Mouse (Mus musculus) kidney, adult 2 months (tissue): Measurements from ENCODE around the gene Ksr2. TPM values are rescaled to one million over a fixed set of nuclear protein-coding genes. Genes with fewer than 3 reads are reported as not detected.

Source experiments
- DNase-seq: peaks from one replicate; pipeline ENCODE4 v3.0.0; 2021
- H3K27ac ChIP-seq: fragments of 200-500 bp; 2 replicates; pipeline ENCODE4 v1.5.1; 2012; ENCODE audit warnings: low read depth, low read length, control low read depth, inconsistent platforms; ENCODE audit not compliant: insufficient read depth
- H3K27me3 ChIP-seq: fragments of 200-500 bp; replicated peaks from 2 replicates; pipeline ENCODE4 v1.6.1; 2012; ENCODE audit warnings: mild to moderate bottlenecking, moderate library complexity, low read length, inconsistent platforms; ENCODE audit not compliant: control insufficient read depth, insufficient read depth
- H3K36me3 ChIP-seq: fragments of 200-500 bp; 2 replicates; pipeline ENCODE4 v1.6.1; 2012; ENCODE audit warnings: mild to moderate bottlenecking, moderate library complexity, low read length, inconsistent platforms; ENCODE audit not compliant: control insufficient read depth, insufficient read depth
- H3K4me1 ChIP-seq: fragments of 200-500 bp; 2 replicates; pipeline ENCODE4 v1.6.1; 2011; ENCODE audit warnings: low read length; ENCODE audit not compliant: control insufficient read depth, insufficient read depth
- H3K4me3 ChIP-seq: fragments of 200-500 bp; 2 replicates; pipeline ENCODE4 v1.5.1; 2011; ENCODE audit warnings: mild to moderate bottlenecking, low read depth, low read length, control low read depth; ENCODE audit not compliant: insufficient read depth
- CTCF ChIP-seq: fragments of 200-500 bp; conservative IDR thresholded peaks from 2 replicates; pipeline ENCODE4 v1.5.1; 2011; ENCODE audit warnings: low read depth, mild to moderate bottlenecking, control low read depth, low read length, moderate library complexity, mixed read lengths; ENCODE audit not compliant: insufficient read depth, insufficient read length
- POLR2A ChIP-seq: fragments of 200-500 bp; IDR thresholded peaks from one replicate; pipeline ENCODE4 v1.6.1; 2011; ENCODE audit warnings: low read depth, low read length, control low read depth
- WGBS: fragments of 180-500 bp; shearing (Covaris S2); methylation state at CpG from one replicate; pipeline ENCODE4 v1.1.7; 2018; 5-methylcytosine and 5-hydroxymethylcytosine counted together
- polyA plus RNA-seq: library from polyadenylated mRNA; depleted of rRNA; stranded (reverse); fragments of >200 nt; gene quantifications from 2 replicates; pipeline ENCODE4 v1.2.3, GENCODE M21; 2012

Ksr2 gene
- polyA plus RNA-seq, 1 experiment: 1.9 TPM

- H3K36me3 ChIP-seq: no peaks in the 10 kb centered on the region
- no peak overlapping the region for H3K27ac ChIP-seq
- 30% methylated on average over 14 of the region's 14 CpGs for WGBS
- TF ChIP-seq CTCF (no peak), POLR2A (no peak)
- H3K27me3 ChIP-seq: no peaks in the 10 kb centered on the region
- H3K4me1 ChIP-seq: peaks cover 14% of the 10 kb centered on the region; the same call in 1 of the 2 replicates
- DNase-seq: peak; percentile 57
- no peak overlapping the region for H3K4me3 ChIP-seq
These were observed 158.6 kb downstream of the Ksr2 start for GRCm38 (mm10) chr5:117572428-117572827.

GRCm38 (mm10) chr5:117574894-117575293 lies 161.1 kb downstream of the Ksr2 start:
- H3K27me3 ChIP-seq: no peaks in the 10 kb centered on the region
- no peaks in the 10 kb centered on the region for H3K36me3 ChIP-seq
- peak; percentile 80 for DNase-seq
- WGBS: 46% methylated on average over 7 of the region's 7 CpGs
- no peak overlapping the region for H3K4me3 ChIP-seq
- no peak overlapping the region for H3K27ac ChIP-seq
- peaks cover 3% of the 10 kb centered on the region; the same call in 1 of the 2 replicates for H3K4me1 ChIP-seq
- TF ChIP-seq CTCF: no peak
- no peak for TF ChIP-seq POLR2A

- WGBS: 78% methylated on average over 5 of the region's 5 CpGs
- peak; percentile 41 for DNase-seq
- no peak for TF ChIP-seq POLR2A
- TF ChIP-seq CTCF: no peak
- H3K36me3 ChIP-seq: no peaks in the 10 kb centered on the region
- H3K27me3 ChIP-seq: no peaks in the 10 kb centered on the region
- no peak overlapping the region for H3K27ac ChIP-seq
- H3K4me3 ChIP-seq: no peak overlapping the region
- H3K4me1 ChIP-seq: peaks cover 7% of the 10 kb centered on the region; the same call in 1 of the 2 replicates
These were observed 163.8 kb downstream of the Ksr2 start for GRCm38 (mm10) chr5:117577598-117577997.

GRCm38 (mm10) chr5:117581711-117582110 lies 167.9 kb downstream of the Ksr2 start:
- WGBS: 51% methylated on average over 3 of the region's 3 CpGs

GRCm38 (mm10) chr5:117584428-117584827 lies 170.6 kb downstream of the Ksr2 start:
- 43% methylated on average over 1 of the region's 1 CpGs for WGBS
- H3K27ac ChIP-seq: no peak overlapping the region
- no peak for DNase-seq
- no peak overlapping the region for H3K4me3 ChIP-seq
- H3K4me1 ChIP-seq: peaks cover 5% of the 10 kb centered on the region; the same call in 1 of the 2 replicates
- no peak; the same call in 1 of the 2 replicates for TF ChIP-seq CTCF
- no peak for TF ChIP-seq POLR2A
- H3K27me3 ChIP-seq: no peaks in the 10 kb centered on the region
- no peaks in the 10 kb centered on the region for H3K36me3 ChIP-seq

More at GRCm38 (mm10) chr5:117581711-117582110, 167.9 kb downstream of the Ksr2 start:
- H3K4me1 ChIP-seq: peaks cover 5% of the 10 kb centered on the region; the same call in 1 of the 2 replicates
- no peaks in the 10 kb centered on the region for H3K36me3 ChIP-seq
- H3K27ac ChIP-seq: peak overlapping the region; percentile 82
- 0 out of 2 replicates have a peak overlapping the region, but pooled peaks have one; percentile 5 for H3K4me3 ChIP-seq
- TF ChIP-seq CTCF (no peak), POLR2A (no peak)
- no peaks in the 10 kb centered on the region for H3K27me3 ChIP-seq
- DNase-seq: peak; percentile 90

- no peak overlapping the region for H3K4me3 ChIP-seq
- H3K27ac ChIP-seq: no peak overlapping the region
- 61% methylated on average over 6 of the region's 6 CpGs for WGBS
- no peaks in the 10 kb centered on the region for H3K27me3 ChIP-seq
- H3K36me3 ChIP-seq: no peaks in the 10 kb centered on the region
- DNase-seq: no peak
- TF ChIP-seq CTCF (no peak), POLR2A (no peak)
- H3K4me1 ChIP-seq: no peaks in the 10 kb centered on the region
These were observed 175.5 kb downstream of the Ksr2 start for GRCm38 (mm10) chr5:117589266-117589665.

- no peak for DNase-seq
- Histone ChIP-seq H3K36me3 (no peaks in the 10 kb centered on the region), H3K27me3 (no peaks in the 10 kb centered on the region), H3K4me1 (no peaks in the 10 kb centered on the region), H3K4me3 (no peak overlapping the region), H3K27ac (no peak overlapping the region)
- TF ChIP-seq CTCF (no peak), POLR2A (no peak)
- 61% methylated on average over 19 of the region's 19 CpGs for WGBS
These were observed 179.5 kb downstream of the Ksr2 start for GRCm38 (mm10) chr5:117593273-117593672.
